Mouse (Mus musculus) limb, embryonic 13.5 days (tissue): ENCODE results near the gene Txnrd2. TPM values are rescaled to one million over a fixed set of nuclear protein-coding genes. Genes with fewer than 3 reads are reported as not detected.
A peak's percentile ranks its signal among the peaks of the same experiment; 100 is the strongest.

Experiments
- ATAC-seq: fragments of 200-750 bp; cut with Nextera tagmentation; 2 replicates; pipeline ENCODE4 v1.8.0; 2017; ENCODE audit warnings: low read depth, moderate number of reproducible peaks, moderate TSS enrichment; ENCODE audit not compliant: low FRiP score
- H3K27ac ChIP-seq: fragments of 300-500 bp; sonication (generic); 2 replicates; pipeline ENCODE4 v1.5.1; 2015; ENCODE audit warnings: inconsistent platforms, mild to moderate bottlenecking, moderate library complexity
- H3K27me3 ChIP-seq: fragments of 300-500 bp; sonication (generic); 2 replicates; pipeline ENCODE4 v1.6.1; 2015; ENCODE audit warnings: mild to moderate bottlenecking, inconsistent platforms
- H3K36me3 ChIP-seq: fragments of 300-500 bp; sonication (generic); 2 replicates; pipeline ENCODE4 v1.6.1; 2015; ENCODE audit warnings: inconsistent platforms, mild to moderate bottlenecking, moderate library complexity
- H3K4me1 ChIP-seq: fragments of 300-500 bp; sonication (generic); 2 replicates; pipeline ENCODE4 v1.6.1; 2015; ENCODE audit warnings: inconsistent platforms
- H3K4me2 ChIP-seq: fragments of 300-500 bp; sonication (generic); replicated peaks from 2 replicates; pipeline ENCODE4 v1.6.1; 2015; ENCODE audit warnings: inconsistent platforms, mild to moderate bottlenecking, moderate library complexity
- H3K4me3 ChIP-seq: fragments of 300-500 bp; sonication (generic); 2 replicates; pipeline ENCODE4 v1.5.1; 2015; ENCODE audit warnings: moderate library complexity, mild to moderate bottlenecking, inconsistent platforms
- H3K9ac ChIP-seq: fragments of 300-500 bp; sonication (generic); 2 replicates; pipeline ENCODE4 v1.6.1; 2015; ENCODE audit warnings: mild to moderate bottlenecking, inconsistent platforms
- H3K9me3 ChIP-seq: fragments of 300-500 bp; sonication (generic); 2 replicates; pipeline ENCODE4 v1.6.1; 2016; ENCODE audit warnings: inconsistent platforms
- WGBS: fragments of 180-500 bp; shearing (Covaris S2); methylation state at CpG from one replicate; pipeline ENCODE4 v1.1.7; 2015; 5-methylcytosine and 5-hydroxymethylcytosine counted together
- polyA plus RNA-seq: library from polyadenylated mRNA; unstranded; fragments of >200 nt; fragmentation: Nextera tagmentation; extraction: Ambion mirVana; gene quantifications from 2 replicates; pipeline ENCODE4 v1.2.1, GENCODE M21; 2015

Gene Txnrd2
- polyA plus RNA-seq, 1 experiment from 2014 or later = 19.8 TPM

- Histone ChIP-seq H3K4me3 (no peak overlapping the region), H3K9ac (peak overlapping the region; percentile 5; the same call in 1 of the 2 replicates), H3K4me1 (peaks cover 37% of the 10 kb centered on the region), H3K4me2 (peak overlapping the region; percentile 82; the same call in 1 of the 2 replicates), H3K27ac (peak overlapping the region; percentile 67; the same call in 1 of the 2 replicates), H3K36me3 (peaks cover 28% of the 10 kb centered on the region), H3K9me3 (no peaks in the 10 kb centered on the region), H3K27me3 (no peaks in the 10 kb centered on the region)
- 76% methylated on average over 5 of the region's 5 CpGs for WGBS
- ATAC-seq = no peak
Measured at GRCm38 (mm10) chr16:18423915-18424265, 2.3 kb upstream of the Txnrd2 start.

GRCm38 (mm10) chr16:18424364-18425045, 1.7 kb upstream of the Txnrd2 start:
- peaks cover 37% of the 10 kb centered on the region for H3K4me1 ChIP-seq
- H3K27ac ChIP-seq = peak overlapping the region; percentile 67; the same call in 1 of the 2 replicates
- WGBS = 41% methylated on average over 11 of the region's 11 CpGs
- H3K9me3 ChIP-seq = no peaks in the 10 kb centered on the region
- H3K4me3 ChIP-seq = peak overlapping the region; percentile 85
- H3K36me3 ChIP-seq = peaks cover 28% of the 10 kb centered on the region
- H3K9ac ChIP-seq = peak overlapping the region; percentile 5
- H3K4me2 ChIP-seq = peak overlapping the region; percentile 82
- no peaks in the 10 kb centered on the region for H3K27me3 ChIP-seq
- ATAC-seq = no peak

DNA sequence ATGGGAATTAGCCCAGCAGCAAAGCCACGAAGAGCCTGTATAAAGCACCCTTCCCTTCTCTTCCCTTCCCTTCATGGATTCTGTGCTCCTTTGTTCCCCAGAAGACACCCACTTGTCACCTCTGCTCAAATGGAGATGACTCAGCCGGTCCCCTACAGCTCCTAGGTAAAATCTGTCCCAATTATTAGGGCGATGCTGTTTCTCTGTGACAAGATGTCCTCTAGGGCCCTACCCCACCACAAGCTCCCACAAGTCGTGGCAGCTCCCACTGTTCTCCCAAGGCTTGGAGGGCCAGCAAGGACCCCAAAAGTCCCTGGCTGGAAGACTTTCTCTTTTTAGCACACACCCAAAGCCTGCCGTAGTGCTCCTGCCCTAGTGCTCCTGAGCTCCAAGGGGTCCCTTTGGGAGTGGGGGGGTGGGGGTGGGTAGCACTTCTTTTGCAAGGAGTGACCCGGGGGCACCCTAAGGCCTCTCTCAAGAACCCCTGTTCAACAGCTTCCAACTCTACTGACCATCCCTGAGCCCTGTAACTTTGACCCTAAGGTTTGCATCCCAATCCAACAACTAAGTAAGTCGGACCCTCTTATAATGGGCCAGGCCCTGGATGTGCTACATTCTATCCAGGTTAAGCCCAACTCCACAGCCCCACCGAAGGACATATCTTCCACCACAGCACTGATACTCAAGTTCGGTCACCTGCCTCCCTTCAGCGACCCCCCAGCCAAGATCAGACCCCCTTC, 539 bp upstream of the Txnrd2 start:
- ATAC-seq = peak; percentile 22
- WGBS = 14% methylated on average over 10 of the region's 10 CpGs
- no peaks in the 10 kb centered on the region for H3K9me3 ChIP-seq

DNA sequence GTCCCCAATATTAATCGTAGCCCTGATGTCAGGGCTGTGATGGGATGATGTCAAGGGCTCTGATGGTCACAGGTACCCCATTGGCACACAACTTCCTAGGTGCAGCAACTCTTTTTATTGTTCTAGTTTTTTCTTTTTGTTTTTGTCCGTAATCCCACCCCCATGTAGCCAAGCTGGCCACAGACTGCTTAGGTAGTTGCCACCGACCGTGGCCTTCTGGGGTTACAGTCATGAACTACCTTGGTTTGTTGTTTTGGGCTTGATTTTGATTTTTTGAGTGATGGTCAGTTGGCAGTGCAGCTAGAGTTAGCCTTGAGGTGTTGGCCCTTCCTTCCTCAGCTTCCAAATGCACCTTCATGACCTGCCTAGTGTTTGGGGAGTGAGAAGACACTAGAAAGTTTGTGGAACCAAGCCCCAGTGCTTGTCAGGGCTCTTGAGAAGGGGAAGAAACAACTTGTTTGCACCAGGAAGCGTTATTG, 657 bp downstream of the Txnrd2 start, which contains the start of gene Comt:
Comt (minus strand) TSS at position 51 of the 479 bp plus-strand sequence.
- H3K27ac ChIP-seq = peak within 1 kb of the TSS; percentile 79
- WGBS = 51% methylated on average over 5 of the region's 5 CpGs
- peak within 1 kb of the TSS; percentile 87 for H3K9ac ChIP-seq

More for the DNA sequence above, 539 bp upstream of the Txnrd2 start:
- peak overlapping the region; percentile 82 for H3K4me2 ChIP-seq
- peaks cover 26% of the 10 kb centered on the region for H3K36me3 ChIP-seq
- peak overlapping the region; percentile 79 for H3K27ac ChIP-seq
- H3K27me3 ChIP-seq = no peaks in the 10 kb centered on the region
- H3K9ac ChIP-seq = peak overlapping the region; percentile 87
- peak overlapping the region; percentile 85 for H3K4me3 ChIP-seq
- H3K4me1 ChIP-seq = peaks cover 39% of the 10 kb centered on the region

GRCm38 (mm10) chr16:18428011-18428515, 1.9 kb downstream of the Txnrd2 start:
- no peak for ATAC-seq
- H3K9ac ChIP-seq = no peak overlapping the region

More for the DNA sequence above, 657 bp downstream of the Txnrd2 start, which contains the start of gene Comt:
- Histone ChIP-seq H3K4me2 (peak within 1 kb of the TSS; percentile 82), H3K36me3 (peaks cover 16% of the 10 kb centered on the region), H3K4me3 (peak within 1 kb of the TSS; percentile 85), H3K4me1 (peaks cover 41% of the 10 kb centered on the region), H3K27me3 (no peaks in the 10 kb centered on the region), H3K9me3 (no peaks in the 10 kb centered on the region)
- no peak; the same call in 1 of the 2 replicates for ATAC-seq

GRCm38 (mm10) chr16:18428516-18429042, 2.4 kb downstream of the Txnrd2 start:
- Histone ChIP-seq H3K4me3 (no peak overlapping the region), H3K9me3 (no peaks in the 10 kb centered on the region), H3K27ac (no peak overlapping the region), H3K36me3 (peaks cover under 1% of the 10 kb centered on the region), H3K4me2 (no peak overlapping the region), H3K4me1 (peaks cover 37% of the 10 kb centered on the region), H3K9ac (no peak overlapping the region; the same call in 1 of the 2 replicates), H3K27me3 (no peaks in the 10 kb centered on the region)
- 88% methylated on average over 7 of the region's 7 CpGs for WGBS
- no peak for ATAC-seq

More at GRCm38 (mm10) chr16:18428011-18428515, 1.9 kb downstream of the Txnrd2 start:
- no peak overlapping the region for H3K27ac ChIP-seq
- no peaks in the 10 kb centered on the region for H3K27me3 ChIP-seq
- no peaks in the 10 kb centered on the region for H3K9me3 ChIP-seq
- H3K4me3 ChIP-seq = no peak overlapping the region
- WGBS = 83% methylated on average over 5 of the region's 5 CpGs
- H3K4me1 ChIP-seq = peaks cover 41% of the 10 kb centered on the region
- no peak overlapping the region for H3K4me2 ChIP-seq
- peaks cover 6% of the 10 kb centered on the region for H3K36me3 ChIP-seq

DNA sequence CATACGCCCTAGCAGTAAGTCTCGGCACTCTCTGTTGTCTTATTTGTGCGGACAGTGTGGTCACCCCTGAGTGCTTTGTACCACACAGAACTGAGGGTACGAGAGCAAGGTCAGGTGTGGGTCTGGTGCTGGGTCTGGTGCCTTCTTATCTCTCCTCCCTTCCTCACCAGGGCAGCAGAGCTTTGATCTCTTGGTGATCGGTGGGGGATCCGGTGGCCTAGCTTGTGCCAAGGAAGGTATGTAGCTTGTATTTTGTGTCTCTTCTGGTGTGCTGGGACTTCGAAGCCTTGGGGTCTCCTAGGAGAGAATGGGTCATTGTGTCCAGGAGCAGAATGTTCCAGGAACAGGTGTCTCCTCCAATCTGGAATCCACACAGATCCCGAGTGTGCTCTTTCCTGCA, 3.5 kb downstream of the Txnrd2 start:
- Histone ChIP-seq H3K27me3 (no peaks in the 10 kb centered on the region), H3K9me3 (no peaks in the 10 kb centered on the region), H3K4me1 (peaks cover 27% of the 10 kb centered on the region), H3K4me2 (no peak overlapping the region), H3K9ac (no peak overlapping the region), H3K27ac (no peak overlapping the region), H3K4me3 (no peak overlapping the region), H3K36me3 (no peaks in the 10 kb centered on the region)
- 91% methylated on average over 8 of the region's 8 CpGs for WGBS
- ATAC-seq = no peak

GRCm38 (mm10) chr16:18430641-18431212, 4.5 kb downstream of the Txnrd2 start:
- 62% methylated on average over 8 of the region's 8 CpGs for WGBS
- Histone ChIP-seq H3K4me1 (peaks cover 16% of the 10 kb centered on the region), H3K4me3 (no peak overlapping the region), H3K27ac (no peak overlapping the region), H3K9me3 (peaks cover 5% of the 10 kb centered on the region; the same call in 1 of the 2 replicates), H3K4me2 (no peak overlapping the region), H3K9ac (no peak overlapping the region), H3K27me3 (no peaks in the 10 kb centered on the region), H3K36me3 (peaks cover 5% of the 10 kb centered on the region; the same call in 1 of the 2 replicates)
- ATAC-seq = no peak

- WGBS = 91% methylated on average over 5 of the region's 5 CpGs
Measured at GRCm38 (mm10) chr16:18433341-18433920, 7.2 kb downstream of the Txnrd2 start.

GRCm38 (mm10) chr16:18436128-18436527, 9.9 kb downstream of the Txnrd2 start:
- H3K27me3 ChIP-seq = no peaks in the 10 kb centered on the region
- H3K4me3 ChIP-seq = no peak overlapping the region
- peaks cover 24% of the 10 kb centered on the region for H3K36me3 ChIP-seq
- ATAC-seq = no peak
- peaks cover 5% of the 10 kb centered on the region; the same call in 1 of the 2 replicates for H3K9me3 ChIP-seq
- no peak overlapping the region for H3K27ac ChIP-seq
- WGBS = 83% methylated on average over 6 of the region's 6 CpGs
- H3K9ac ChIP-seq = no peak overlapping the region
- H3K4me2 ChIP-seq = no peak overlapping the region
- H3K4me1 ChIP-seq = no peaks in the 10 kb centered on the region

More at GRCm38 (mm10) chr16:18433341-18433920, 7.2 kb downstream of the Txnrd2 start:
- H3K36me3 ChIP-seq = peaks cover 17% of the 10 kb centered on the region
- no peaks in the 10 kb centered on the region for H3K27me3 ChIP-seq
- no peak overlapping the region for H3K9ac ChIP-seq
- 0 out of 2 replicates have a peak, but pooled peaks cover 5% of the 10 kb centered on the region for H3K4me1 ChIP-seq
- H3K27ac ChIP-seq = no peak overlapping the region
- H3K4me3 ChIP-seq = no peak overlapping the region
- no peak overlapping the region for H3K4me2 ChIP-seq
- ATAC-seq = no peak
- H3K9me3 ChIP-seq = peaks cover 5% of the 10 kb centered on the region; the same call in 1 of the 2 replicates

- Histone ChIP-seq H3K9me3 (no peaks in the 10 kb centered on the region), H3K27ac (no peak overlapping the region), H3K4me1 (peaks cover 15% of the 10 kb centered on the region), H3K36me3 (peaks cover 21% of the 10 kb centered on the region), H3K4me3 (no peak overlapping the region), H3K4me2 (no peak overlapping the region), H3K27me3 (no peaks in the 10 kb centered on the region), H3K9ac (no peak overlapping the region)
- WGBS = 22% methylated on average over 8 of the region's 8 CpGs
- ATAC-seq = peak; percentile 83
Measured at GRCm38 (mm10) chr16:18443385-18443841, 17.2 kb downstream of the Txnrd2 start.
